Mouse (Mus musculus): ENCODE results near the gene Fastkd5. TPM values are rescaled to one million over a fixed set of nuclear protein-coding genes. Genes with fewer than 3 reads are reported as not detected.

Gene Fastkd5
- polyA plus RNA-seq, 1 experiment from 2014 or later = 13.4 TPM

DNA sequence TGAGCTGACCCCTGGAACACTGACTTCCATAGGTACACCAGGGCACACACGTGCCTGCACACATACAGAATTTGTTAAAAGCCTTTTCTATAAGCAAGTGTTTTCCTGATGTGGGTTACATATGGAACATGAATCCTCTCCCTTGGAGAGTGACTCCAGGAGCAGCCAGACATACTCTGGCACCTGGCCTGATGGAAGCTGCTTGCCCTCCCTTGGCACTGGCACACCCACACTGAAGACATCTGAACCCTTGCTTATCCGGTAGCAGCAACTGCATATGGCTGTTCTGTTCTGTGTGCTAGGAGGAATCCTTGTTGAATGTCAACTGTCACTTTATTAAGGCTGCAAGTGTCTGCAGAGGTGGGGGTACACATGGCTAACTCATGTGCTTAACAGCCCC lies 38.8 kb downstream of the Fastkd5 start:
- Histone ChIP-seq H3K9ac (no peak overlapping the region), H3K4me1 (no peaks in the 10 kb centered on the region), H3K36me3 (peaks cover 42% of the 10 kb centered on the region), H3K9me3 (replicated peaks) (no peaks in the 10 kb centered on the region), H3K27ac (replicated peaks) (no peak overlapping the region), H3K27me3 (no peaks in the 10 kb centered on the region), H3K4me3 (replicated peaks) (no peak overlapping the region), H3K4me2 (replicated peaks) (no peak overlapping the region)
- ATAC-seq (ENCODE audit: insufficient number of reproducible peaks, low FRiP score, low TSS enrichment, low read depth) = no peak
- 90% methylated on average over 2 of the region's 2 CpGs for WGBS

DNA sequence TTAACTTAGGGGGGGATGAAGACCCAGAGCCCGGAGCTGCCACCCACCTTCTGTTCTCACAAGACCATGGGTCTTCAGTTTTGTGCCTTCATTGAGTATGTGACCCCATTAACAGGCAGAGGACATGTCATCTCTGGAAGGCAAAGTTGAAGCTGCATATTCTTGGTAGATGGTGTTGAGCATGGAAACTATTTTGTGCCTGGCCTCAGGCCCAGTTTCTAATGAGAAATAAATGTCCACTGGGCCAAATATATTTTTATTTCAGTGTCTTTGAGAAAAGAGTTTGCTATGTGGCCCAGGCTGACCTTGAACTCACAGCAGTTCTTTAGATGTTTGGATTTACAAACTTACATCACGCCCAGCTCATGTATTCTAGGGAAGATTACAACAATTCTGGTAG lies 40.1 kb downstream of the Fastkd5 start:
- no peak for ATAC-seq (ENCODE audit: insufficient number of reproducible peaks, low FRiP score, low TSS enrichment, low read depth)
- no peaks in the 10 kb centered on the region for H3K27me3 ChIP-seq
- WGBS = 89% methylated on average over 2 of the region's 2 CpGs
- no peak overlapping the region for H3K9ac ChIP-seq
- no peaks in the 10 kb centered on the region for H3K9me3 ChIP-seq (replicated peaks)
- no peak overlapping the region for H3K4me2 ChIP-seq (replicated peaks)
- H3K4me3 ChIP-seq (replicated peaks) = no peak overlapping the region
- H3K36me3 ChIP-seq = peaks cover 29% of the 10 kb centered on the region
- H3K4me1 ChIP-seq = no peaks in the 10 kb centered on the region
- no peak overlapping the region for H3K27ac ChIP-seq (replicated peaks)

DNA sequence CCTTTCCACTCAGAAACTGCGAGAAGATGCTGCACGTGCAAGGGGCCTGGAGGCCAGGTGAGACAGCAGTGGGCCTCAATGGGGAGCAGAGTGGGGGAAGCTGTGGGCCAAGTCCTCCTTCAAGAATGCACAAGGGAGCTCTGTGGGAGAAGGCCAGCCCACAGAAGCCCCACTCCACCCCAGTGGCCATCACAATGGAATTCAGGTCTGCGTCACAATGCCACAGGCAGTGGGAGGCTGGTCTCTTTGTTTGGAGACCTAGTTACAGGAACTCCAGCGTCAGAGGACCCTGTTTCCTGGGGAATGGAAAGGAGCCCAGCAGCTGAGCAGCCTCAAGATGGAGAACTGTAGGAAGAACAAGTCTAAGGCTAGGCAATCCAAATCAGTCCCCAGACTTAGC lies 40.7 kb downstream of the Fastkd5 start:
- no peak overlapping the region for H3K4me2 ChIP-seq (replicated peaks)
- H3K27ac ChIP-seq (replicated peaks) = no peak overlapping the region
- no peak overlapping the region for H3K9ac ChIP-seq
- H3K36me3 ChIP-seq = peaks cover 24% of the 10 kb centered on the region
- no peak for ATAC-seq (ENCODE audit: insufficient number of reproducible peaks, low FRiP score, low TSS enrichment, low read depth)
- 0 out of 2 replicates have a peak, but pooled peaks cover under 1% of the 10 kb centered on the region for H3K27me3 ChIP-seq
- H3K4me1 ChIP-seq = no peaks in the 10 kb centered on the region
- H3K9me3 ChIP-seq (replicated peaks) = no peaks in the 10 kb centered on the region
- WGBS = 59% methylated on average over 4 of the region's 4 CpGs
- no peak overlapping the region for H3K4me3 ChIP-seq (replicated peaks)

DNA sequence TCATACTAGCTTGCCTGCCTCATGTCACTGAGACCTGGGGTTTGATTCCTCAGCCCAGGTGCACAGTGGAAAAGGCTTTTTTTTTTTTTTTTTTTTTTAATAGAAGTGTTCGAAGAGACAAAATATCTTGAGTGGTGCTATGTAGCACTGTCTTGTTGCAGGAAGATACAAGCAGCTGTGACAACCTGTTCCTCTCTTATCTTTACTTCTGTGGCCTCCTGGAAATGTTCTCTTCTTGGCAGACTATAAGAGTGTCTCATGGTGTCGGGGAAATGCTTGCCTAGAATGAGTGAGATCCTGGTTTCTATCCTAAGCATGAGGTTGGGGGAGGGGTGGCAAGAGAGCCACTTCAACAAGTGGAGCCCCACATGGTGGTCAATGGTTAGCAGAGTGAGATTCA lies 41.5 kb downstream of the Fastkd5 start:
- H3K4me1 ChIP-seq = no peaks in the 10 kb centered on the region
- no peak for ATAC-seq (ENCODE audit: insufficient number of reproducible peaks, low FRiP score, low TSS enrichment, low read depth)
- H3K4me2 ChIP-seq (replicated peaks) = no peak overlapping the region
- WGBS = 75% methylated on average over 2 of the region's 2 CpGs
- H3K4me3 ChIP-seq (replicated peaks) = no peak overlapping the region
- peaks cover 5% of the 10 kb centered on the region; the same call in 1 of the 2 replicates for H3K27me3 ChIP-seq
- H3K9me3 ChIP-seq (replicated peaks) = no peaks in the 10 kb centered on the region
- peaks cover 20% of the 10 kb centered on the region for H3K36me3 ChIP-seq
- no peak overlapping the region for H3K9ac ChIP-seq
- no peak overlapping the region for H3K27ac ChIP-seq (replicated peaks)

- no peak overlapping the region for H3K27ac ChIP-seq (replicated peaks)
- peaks cover 27% of the 10 kb centered on the region for H3K27me3 ChIP-seq
- no peaks in the 10 kb centered on the region for H3K9me3 ChIP-seq (replicated peaks)
- no peak overlapping the region for H3K4me3 ChIP-seq (replicated peaks)
- ATAC-seq (ENCODE audit: insufficient number of reproducible peaks, low FRiP score, low TSS enrichment, low read depth) = no peak
- no peak overlapping the region for H3K4me2 ChIP-seq (replicated peaks)
- peaks cover 10% of the 10 kb centered on the region for H3K36me3 ChIP-seq
- H3K9ac ChIP-seq = no peak overlapping the region
- peaks cover 3% of the 10 kb centered on the region for H3K4me1 ChIP-seq
- 80% methylated on average over 6 of the region's 6 CpGs for WGBS
These were observed 43.8 kb downstream of the Fastkd5 start for GRCm38 (mm10) chr2:130586016-130586415.

DNA sequence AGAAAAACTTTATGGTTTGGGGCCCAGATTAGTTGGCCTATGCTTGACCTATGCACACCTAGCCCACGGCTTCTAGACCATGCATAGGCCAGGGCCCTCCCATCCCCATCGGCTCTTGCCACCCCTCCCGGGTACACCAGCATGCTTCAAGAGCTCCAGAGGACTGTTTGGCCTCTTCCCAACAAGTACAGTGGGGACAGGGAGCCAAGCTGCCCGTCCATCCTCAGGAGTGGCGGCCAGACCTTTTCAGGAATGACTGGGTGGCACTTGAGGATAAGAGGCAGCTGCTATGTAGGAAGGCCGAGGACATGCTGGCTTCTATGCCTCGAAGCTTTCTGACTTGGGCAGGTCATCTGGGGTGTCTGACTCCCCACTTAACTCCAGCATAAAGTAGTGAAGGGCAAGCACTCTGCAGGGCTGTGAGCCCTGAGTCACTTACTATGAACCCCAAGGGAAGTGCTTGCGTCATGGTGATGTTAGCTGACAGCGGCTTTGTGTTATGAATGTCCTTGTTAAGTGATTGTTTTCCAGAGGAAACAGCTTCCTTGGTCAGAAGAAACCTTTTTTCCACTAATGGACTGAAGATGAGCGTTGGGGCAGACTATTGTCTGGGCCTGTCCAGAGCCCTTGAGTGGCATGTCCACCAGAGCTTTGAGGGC lies 45.8 kb downstream of the Fastkd5 start:
- Histone ChIP-seq H3K9ac (no peak overlapping the region), H3K4me3 (replicated peaks) (no peak overlapping the region), H3K9me3 (replicated peaks) (no peaks in the 10 kb centered on the region), H3K4me2 (replicated peaks) (no peak overlapping the region), H3K4me1 (peaks cover 13% of the 10 kb centered on the region), H3K36me3 (no peaks in the 10 kb centered on the region), H3K27ac (replicated peaks) (no peak overlapping the region), H3K27me3 (peaks cover 47% of the 10 kb centered on the region)
- WGBS = 81% methylated on average over 10 of the region's 10 CpGs
- no peak for ATAC-seq (ENCODE audit: insufficient number of reproducible peaks, low FRiP score, low TSS enrichment, low read depth)

DNA sequence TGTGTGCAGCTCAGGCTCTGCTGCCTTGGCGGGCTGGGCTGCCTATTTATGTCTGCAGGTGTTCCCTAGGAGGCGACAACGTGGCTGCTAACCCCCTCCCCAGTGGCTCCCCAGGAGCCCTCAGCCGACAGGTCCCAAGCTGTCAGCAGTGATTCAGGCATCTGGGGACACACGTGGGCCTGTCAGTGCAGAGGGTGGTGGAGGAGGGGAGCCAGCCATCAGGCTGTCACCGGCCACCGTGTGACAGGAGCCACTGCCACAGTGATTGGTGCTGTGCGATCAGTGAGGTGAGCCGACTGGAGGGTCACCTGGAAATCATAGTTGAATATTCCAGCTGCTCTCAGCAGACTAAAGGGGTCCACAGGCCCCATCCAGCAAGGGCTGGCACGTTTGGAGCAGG lies 47.3 kb downstream of the Fastkd5 start, which contains the start of gene Avp:
Gene Avp (minus strand): TSS at position 3 of the 400 bp plus-strand sequence.
- no peaks in the 10 kb centered on the region for H3K9me3 ChIP-seq (replicated peaks)
- H3K27me3 ChIP-seq = peaks cover 62% of the 10 kb centered on the region
- 31% methylated on average over 10 of the region's 10 CpGs for WGBS
- no peak for ATAC-seq (ENCODE audit: insufficient number of reproducible peaks, low FRiP score, low TSS enrichment, low read depth)
- H3K4me2 ChIP-seq (replicated peaks) = peak within 1 kb of the TSS; percentile 64; the same call in 1 of the 2 replicates
- H3K4me3 ChIP-seq (replicated peaks) = no peak within 1 kb of the TSS
- no peak within 1 kb of the TSS for H3K27ac ChIP-seq (replicated peaks)
- no peaks in the 10 kb centered on the region for H3K36me3 ChIP-seq
- H3K9ac ChIP-seq = no peak within 1 kb of the TSS
- peaks cover 16% of the 10 kb centered on the region for H3K4me1 ChIP-seq

- H3K4me2 ChIP-seq (replicated peaks) = peak overlapping the region; percentile 64
- no peaks in the 10 kb centered on the region for H3K36me3 ChIP-seq
- H3K9ac ChIP-seq = no peak overlapping the region
- no peak overlapping the region for H3K27ac ChIP-seq (replicated peaks)
- WGBS = 3% methylated on average over 16 of the region's 16 CpGs
- no peaks in the 10 kb centered on the region for H3K9me3 ChIP-seq (replicated peaks)
- H3K4me1 ChIP-seq = peaks cover 30% of the 10 kb centered on the region
- no peak for ATAC-seq (ENCODE audit: insufficient number of reproducible peaks, low FRiP score, low TSS enrichment, low read depth)
- peaks cover 75% of the 10 kb centered on the region for H3K27me3 ChIP-seq
- H3K4me3 ChIP-seq (replicated peaks) = peak overlapping the region; percentile 39
These were observed 48.6 kb downstream of the Fastkd5 start for GRCm38 (mm10) chr2:130581201-130581600.

DNA sequence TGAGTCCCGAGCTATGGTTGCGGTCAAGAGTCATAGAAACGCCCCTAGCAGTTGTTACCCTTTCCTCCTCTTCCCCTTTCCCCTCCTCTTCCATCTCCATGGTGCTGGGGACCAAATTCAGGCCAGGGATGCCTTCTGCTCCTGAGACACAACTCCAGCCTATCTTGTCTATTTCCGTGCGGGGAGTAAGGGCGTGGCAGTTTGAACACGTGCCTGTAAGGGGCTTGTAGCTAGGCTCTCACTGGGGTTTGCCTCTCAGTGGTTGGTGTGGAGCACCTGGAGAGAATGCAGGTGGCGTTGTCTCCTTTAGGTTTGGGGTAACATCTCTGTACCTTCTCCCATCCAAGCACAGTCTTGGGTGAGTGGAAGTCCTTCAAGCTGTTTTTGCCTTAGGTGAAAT lies 50.0 kb downstream of the Fastkd5 start:
- Histone ChIP-seq H3K9ac (no peak overlapping the region), H3K27me3 (peaks cover 89% of the 10 kb centered on the region), H3K9me3 (replicated peaks) (no peaks in the 10 kb centered on the region), H3K4me2 (replicated peaks) (peak overlapping the region; percentile 64; the same call in 1 of the 2 replicates), H3K36me3 (no peaks in the 10 kb centered on the region), H3K4me1 (peaks cover 32% of the 10 kb centered on the region), H3K27ac (replicated peaks) (no peak overlapping the region), H3K4me3 (replicated peaks) (peak overlapping the region; percentile 39)
- WGBS = 5% methylated on average over 8 of the region's 8 CpGs
- ATAC-seq (ENCODE audit: insufficient number of reproducible peaks, low FRiP score, low TSS enrichment, low read depth) = no peak

GRCm38 (mm10) chr2:130578148-130578547 lies 51.7 kb downstream of the Fastkd5 start:
- Histone ChIP-seq H3K9ac (no peak overlapping the region), H3K4me1 (peaks cover 32% of the 10 kb centered on the region), H3K4me3 (replicated peaks) (no peak overlapping the region), H3K27ac (replicated peaks) (no peak overlapping the region), H3K9me3 (replicated peaks) (no peaks in the 10 kb centered on the region), H3K4me2 (replicated peaks) (no peak overlapping the region), H3K36me3 (no peaks in the 10 kb centered on the region), H3K27me3 (peaks cover 86% of the 10 kb centered on the region)
- WGBS = 11% methylated on average over 11 of the region's 11 CpGs
- no peak for ATAC-seq (ENCODE audit: insufficient number of reproducible peaks, low FRiP score, low TSS enrichment, low read depth)

GRCm38 (mm10) chr2:130577632-130578031 lies 52.2 kb downstream of the Fastkd5 start:
- Histone ChIP-seq H3K27ac (replicated peaks) (no peak overlapping the region), H3K4me3 (replicated peaks) (0 out of 2 replicates have a peak overlapping the region, but pooled peaks have one; percentile 10), H3K9me3 (replicated peaks) (no peaks in the 10 kb centered on the region), H3K27me3 (peaks cover 81% of the 10 kb centered on the region), H3K9ac (no peak overlapping the region), H3K4me1 (peaks cover 32% of the 10 kb centered on the region), H3K36me3 (no peaks in the 10 kb centered on the region), H3K4me2 (replicated peaks) (peak overlapping the region; percentile 56)
- no peak for ATAC-seq (ENCODE audit: insufficient number of reproducible peaks, low FRiP score, low TSS enrichment, low read depth)
- WGBS = 2% methylated on average over 12 of the region's 12 CpGs

DNA sequence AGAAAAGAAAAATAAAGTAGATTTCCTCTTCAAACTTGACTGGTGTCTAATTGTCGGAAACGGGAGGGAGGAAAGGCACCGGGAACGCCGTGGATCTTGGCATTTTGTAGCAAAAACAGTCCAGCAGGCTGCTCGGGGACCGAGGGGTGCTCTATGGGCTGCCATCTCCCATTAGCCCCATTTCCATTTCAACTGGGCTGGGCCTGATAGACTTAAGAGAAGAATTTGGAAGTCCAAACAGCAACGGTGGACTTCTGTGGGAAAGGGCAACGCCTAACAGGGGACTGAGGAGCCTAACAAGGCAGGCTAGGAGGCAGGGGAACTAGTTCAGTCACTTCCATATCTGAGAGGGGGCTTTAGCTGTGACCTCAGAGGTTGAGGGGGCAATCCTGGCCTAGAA lies 52.8 kb downstream of the Fastkd5 start:
- H3K27ac ChIP-seq (replicated peaks) = no peak overlapping the region
- no peaks in the 10 kb centered on the region for H3K9me3 ChIP-seq (replicated peaks)
- peak overlapping the region; percentile 56 for H3K4me2 ChIP-seq (replicated peaks)
- peaks cover 75% of the 10 kb centered on the region for H3K27me3 ChIP-seq
- no peaks in the 10 kb centered on the region for H3K36me3 ChIP-seq
- no peak overlapping the region for H3K9ac ChIP-seq
- peaks cover 32% of the 10 kb centered on the region for H3K4me1 ChIP-seq
- 8% methylated on average over 9 of the region's 9 CpGs for WGBS
- H3K4me3 ChIP-seq (replicated peaks) = peak overlapping the region; percentile 29
- ATAC-seq (ENCODE audit: insufficient number of reproducible peaks, low FRiP score, low TSS enrichment, low read depth) = no peak

Measured in embryonic facial prominence, embryonic 15.5 days (tissue).